Mouse (Mus musculus) kidney, postnatal 14 days (tissue): Measurements from ENCODE around the gene Opcml.

Source experiments
- DNase-seq: peaks from one replicate; pipeline ENCODE4 v3.0.0; 2022; ENCODE audit warnings: mixed read lengths

Gene Opcml

DNA sequence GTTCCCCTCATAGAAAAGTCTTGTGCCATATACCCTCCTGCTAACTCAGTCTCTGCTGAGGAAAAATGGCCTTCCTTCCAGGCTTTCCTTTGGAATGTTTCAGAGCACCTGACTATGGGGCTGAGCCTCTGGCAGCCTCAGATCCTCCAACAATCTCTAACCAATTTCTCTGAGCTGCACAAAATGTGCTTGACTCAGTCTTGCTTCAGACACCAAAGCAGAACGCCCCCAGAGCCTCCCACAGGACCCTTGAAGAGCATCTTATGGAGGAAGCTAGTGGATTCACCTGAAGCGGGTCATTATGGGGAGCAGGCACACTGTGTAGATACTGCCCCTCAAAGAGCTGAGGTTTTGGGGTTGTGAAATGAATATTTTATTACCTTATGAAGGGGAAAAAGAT lies 386.5 kb downstream of the Opcml start:
- no peak for DNase-seq

DNA sequence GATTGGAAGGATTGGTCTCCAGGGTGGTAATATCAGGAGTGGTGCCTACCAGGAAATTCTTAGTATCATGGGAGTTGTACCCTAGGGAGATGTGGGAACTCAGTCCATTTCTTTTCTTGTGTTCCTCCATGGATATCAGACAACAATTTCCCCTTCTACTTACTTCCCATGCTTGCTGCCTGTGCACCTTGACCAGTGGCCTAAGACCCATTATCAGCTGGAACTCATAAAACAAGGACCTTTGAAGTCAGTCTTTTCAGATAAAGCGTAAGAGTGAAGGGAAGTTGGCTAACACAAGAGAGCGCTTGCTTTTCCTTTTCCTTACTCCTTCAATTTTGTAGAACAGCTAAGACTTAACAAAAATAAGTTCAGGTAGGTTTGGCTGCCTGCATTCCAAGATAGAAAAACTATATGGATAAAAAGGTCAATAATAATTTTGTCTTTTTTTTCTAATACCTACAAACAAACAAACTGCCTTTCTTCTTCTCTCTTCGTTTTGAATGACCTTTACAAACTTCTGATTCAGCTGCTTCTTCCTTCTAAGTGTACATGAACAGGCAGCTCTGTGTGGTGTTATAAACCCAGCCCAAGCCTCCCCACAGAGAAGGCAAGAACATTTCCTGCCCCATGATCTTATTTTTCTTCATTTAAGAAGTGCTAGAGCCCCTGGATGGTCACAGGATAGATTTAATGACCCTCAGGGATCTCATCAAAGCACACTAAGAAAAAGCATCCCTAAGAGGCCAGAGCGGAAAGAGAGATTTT lies 387.7 kb downstream of the Opcml start:
- DNase-seq = no peak

DNA sequence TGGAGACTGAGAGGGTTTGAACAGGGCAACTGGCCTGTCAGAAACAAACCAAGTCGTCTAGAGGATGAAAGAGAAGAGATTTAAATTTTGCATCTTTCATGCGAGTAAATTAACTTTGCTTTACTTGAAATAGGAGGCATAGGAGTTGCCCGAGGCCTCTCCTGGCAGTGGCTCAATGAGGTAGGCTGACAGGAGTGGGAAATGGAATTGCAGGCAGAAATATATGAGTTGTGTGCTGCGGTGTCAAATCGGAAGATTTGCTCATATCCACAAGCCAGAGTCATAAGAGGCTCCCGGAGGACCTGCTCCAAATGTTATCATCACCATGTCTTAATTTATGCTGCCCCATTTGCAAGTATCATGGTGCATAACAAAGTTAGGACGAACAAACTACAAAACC lies 391.3 kb downstream of the Opcml start:
- no peak for DNase-seq

DNA sequence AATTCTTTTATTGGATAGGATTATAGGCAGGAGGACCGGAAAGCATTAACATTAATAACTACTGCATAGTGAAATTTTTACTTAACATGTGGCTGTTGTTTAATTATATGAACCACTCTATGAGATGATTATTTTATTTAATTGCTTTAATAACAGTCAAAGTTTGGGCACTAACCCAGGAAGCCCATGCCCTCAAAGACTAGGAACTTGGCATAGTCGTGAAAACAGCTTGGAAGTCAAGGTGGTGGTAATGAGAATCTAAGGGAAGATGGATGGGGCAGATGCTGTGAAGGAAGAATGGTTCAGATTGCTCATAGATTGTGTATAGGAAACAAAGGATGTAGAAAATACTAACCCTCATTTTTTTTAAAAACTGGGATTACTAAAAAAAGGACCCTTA lies 399.7 kb downstream of the Opcml start:
- DNase-seq = no peak

- DNase-seq = no peak
Observed at GRCm38 (mm10) chr9:28190751-28191150, 400.2 kb downstream of the Opcml start.

GRCm38 (mm10) chr9:28196550-28196949 lies 406.0 kb downstream of the Opcml start:
- no peak for DNase-seq

- no peak for DNase-seq
Observed at GRCm38 (mm10) chr9:28197061-28197460, 406.5 kb downstream of the Opcml start.

DNA sequence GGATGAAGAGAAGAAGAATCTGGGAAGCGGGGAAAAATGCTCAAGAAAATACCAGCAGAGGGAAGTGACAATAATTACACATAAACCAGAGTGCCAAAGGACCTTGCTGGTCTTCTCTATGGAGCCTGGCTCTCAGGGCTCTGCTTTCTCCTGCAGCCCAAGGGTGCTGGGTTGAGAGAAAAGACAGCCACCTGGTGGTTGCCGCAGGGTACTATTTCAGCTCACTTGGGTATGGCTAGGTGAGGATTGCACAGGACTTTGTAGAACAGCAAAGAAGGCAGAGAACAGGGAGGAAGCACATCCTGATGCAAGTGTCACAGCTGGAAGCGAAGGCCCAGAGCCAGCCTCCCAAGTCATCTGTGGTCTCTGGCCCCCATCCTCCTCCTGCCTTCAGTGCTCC lies 407.1 kb downstream of the Opcml start:
- DNase-seq = peak; percentile 36

DNA sequence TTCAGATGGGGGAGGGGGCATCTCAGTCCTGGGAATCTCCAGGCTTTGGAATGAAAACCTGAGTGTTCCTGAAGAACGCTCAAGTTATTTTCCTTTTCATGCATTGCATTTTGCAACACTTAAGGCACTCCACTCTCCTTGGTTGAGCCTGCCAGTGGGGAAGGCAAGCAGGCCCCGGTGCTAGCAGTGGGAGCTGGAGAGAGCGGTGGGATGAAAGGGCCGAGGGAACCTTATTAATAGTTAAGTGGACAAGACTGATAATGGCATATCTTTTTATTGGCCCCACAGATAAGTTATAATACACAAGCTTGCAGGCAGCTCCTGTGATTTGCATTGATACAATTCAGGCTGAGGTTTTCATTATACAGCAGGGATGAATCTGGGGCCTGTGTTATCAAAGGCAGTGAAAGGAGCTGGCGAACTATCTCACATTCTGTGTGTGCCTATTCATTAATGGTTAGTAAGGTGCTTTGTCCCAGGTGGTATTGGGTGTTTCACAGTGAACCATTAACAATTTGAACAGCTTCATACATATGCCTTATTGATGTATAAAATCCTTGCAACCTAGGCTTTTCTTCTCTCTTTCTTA lies 407.6 kb downstream of the Opcml start:
- no peak for DNase-seq

- DNase-seq = no peak
Observed at GRCm38 (mm10) chr9:28207441-28207840, 416.9 kb downstream of the Opcml start.

- DNase-seq = no peak
Observed at GRCm38 (mm10) chr9:28208696-28209095, 418.1 kb downstream of the Opcml start.

GRCm38 (mm10) chr9:28211877-28212276 lies 421.3 kb downstream of the Opcml start:
- no peak for DNase-seq

- DNase-seq = no peak
Observed at GRCm38 (mm10) chr9:28213893-28214292, 423.3 kb downstream of the Opcml start.

- no peak for DNase-seq
Observed at GRCm38 (mm10) chr9:28218026-28218646, 427.6 kb downstream of the Opcml start.

- no peak for DNase-seq
Observed at GRCm38 (mm10) chr9:28222726-28223125, 432.2 kb downstream of the Opcml start.

DNA sequence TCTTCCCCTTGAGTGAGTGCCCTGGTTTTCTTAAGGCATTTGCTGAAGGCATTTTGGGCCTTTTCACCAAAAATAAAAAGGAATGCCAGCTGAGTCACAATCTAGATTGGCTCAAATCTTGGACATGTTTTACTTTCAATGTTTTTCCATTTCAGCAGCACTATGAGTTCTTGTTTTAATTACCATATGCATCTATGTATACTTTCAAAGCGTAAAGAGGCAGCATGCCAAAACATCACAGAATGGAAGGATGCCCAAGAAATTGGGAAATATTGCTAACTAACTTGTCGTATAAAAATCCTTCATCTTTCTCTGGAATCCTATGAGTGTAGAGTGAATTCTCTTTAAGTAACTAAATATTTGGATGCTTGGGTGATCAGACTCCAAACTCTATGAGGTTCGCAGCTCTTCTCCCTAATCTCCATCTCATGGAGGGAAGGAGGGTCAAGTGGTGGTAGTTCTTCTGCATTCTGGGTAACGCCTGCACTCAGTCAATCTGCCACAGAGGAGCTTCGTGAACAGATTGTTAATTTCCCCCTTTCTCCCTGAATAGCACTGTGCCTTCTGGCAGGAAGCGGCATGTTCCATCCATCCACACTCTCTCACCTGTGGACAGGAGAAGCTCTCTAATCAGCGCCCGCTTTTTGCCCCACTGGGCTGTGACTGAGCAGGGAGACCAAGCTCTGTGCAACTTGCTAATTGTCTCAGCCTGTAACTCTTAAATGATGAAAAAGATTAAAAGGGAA lies 435.4 kb downstream of the Opcml start:
- no peak for DNase-seq

GRCm38 (mm10) chr9:28226570-28226951 lies 436.0 kb downstream of the Opcml start:
- no peak for DNase-seq

- no peak for DNase-seq
Observed at GRCm38 (mm10) chr9:28238450-28238849, 447.9 kb downstream of the Opcml start.

DNA sequence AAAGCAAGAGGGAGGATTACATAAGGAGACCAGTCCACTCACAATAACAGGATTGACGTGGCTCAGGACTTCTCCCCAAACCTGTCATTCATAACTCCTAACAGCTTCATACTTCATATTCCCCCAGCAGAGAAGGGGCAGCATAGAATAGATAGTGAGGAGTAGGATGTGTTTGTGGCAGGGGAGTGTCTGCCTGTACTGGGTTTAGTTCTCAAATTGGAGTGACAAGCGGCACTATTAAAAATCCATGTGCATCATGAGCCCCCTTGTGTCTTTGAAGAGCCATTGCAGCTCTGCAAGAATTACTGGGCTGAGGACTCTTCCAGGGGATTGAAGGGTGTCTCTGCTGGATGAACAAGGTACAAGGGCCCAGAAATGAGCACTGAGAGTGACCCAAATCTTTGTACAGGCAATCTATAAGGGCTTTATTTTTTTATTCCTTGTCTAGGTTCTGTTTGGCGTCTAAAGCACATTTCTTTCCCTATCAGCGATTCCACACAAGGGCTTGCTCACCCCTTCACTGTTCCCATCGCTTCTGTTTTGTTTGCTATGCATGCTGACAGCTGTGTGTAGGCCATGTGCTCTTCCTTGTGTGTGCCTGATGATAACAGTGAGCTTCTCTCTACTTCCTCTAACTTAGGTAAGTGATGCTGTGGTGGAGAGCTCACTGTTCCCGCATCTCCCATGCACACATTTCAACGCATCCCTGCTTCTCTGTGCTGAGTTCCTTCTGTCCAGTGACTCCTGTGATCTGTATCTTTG lies 457.3 kb downstream of the Opcml start:
- no peak for DNase-seq

DNA sequence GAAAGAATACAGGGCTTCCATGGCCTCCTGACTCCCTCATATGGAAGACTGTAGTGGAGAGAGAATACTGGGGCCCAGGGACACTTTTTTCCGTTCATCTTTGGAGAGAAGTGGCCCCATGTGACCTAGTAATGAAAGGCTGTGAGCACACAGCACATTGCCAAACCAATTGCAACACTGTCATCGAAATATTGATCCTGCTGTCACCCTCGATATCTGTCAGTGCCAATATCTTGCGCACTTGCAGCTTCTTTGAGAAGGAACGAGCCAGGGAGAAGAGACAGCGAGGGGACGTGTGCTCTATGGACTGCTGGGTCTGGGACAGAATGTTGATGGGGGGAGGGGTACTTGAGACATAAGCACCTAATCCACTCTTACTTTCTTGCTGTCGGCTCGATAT lies 460.8 kb downstream of the Opcml start:
- DNase-seq = no peak

DNA sequence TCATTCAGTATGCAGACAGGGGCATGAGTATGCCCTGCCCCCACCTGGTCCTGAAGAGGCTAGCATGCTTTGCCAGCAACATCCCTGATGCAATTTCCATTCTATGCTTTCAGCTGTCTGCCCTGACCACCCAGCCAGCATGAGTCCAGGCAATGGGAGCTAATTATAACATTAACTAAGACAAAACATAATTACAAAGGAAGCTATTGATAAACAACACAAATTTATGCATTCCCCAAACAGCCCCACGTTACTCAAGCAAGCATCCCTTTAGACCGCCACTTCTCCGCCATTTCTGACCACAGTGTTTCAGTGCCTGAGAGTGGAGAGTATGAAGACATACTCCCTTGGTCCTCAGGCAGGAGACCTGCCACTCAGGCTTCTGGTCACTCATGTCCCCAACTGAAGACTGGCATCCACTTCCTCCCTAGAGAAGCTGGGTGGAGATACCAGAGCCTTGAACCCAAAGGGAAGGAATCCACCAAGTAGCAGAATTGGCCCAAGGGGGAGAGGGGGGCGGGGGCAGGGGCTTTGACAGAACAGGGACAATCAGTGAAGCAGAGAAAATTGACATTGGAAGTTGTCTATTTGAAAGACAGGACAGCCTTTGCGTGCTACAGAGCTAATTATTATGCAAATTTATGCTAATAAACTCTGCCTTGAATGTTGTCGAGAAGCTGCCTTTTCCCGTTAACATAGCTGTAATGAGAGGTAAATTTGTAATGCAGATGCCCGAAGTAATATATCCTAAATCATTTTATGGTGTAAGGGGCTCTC lies 464.7 kb downstream of the Opcml start:
- no peak for DNase-seq

GRCm38 (mm10) chr9:28255905-28256268 lies 465.3 kb downstream of the Opcml start:
- DNase-seq = no peak
